Mouse (Mus musculus) spleen, adult 2 months (tissue): ENCODE measurements around the gene 9930111J21Rik2. TPM values are rescaled to one million over a fixed set of nuclear protein-coding genes. Genes with fewer than 3 reads are reported as not detected.
"Not testable (repeated sequence)": the region's sequence is repeated elsewhere in the genome, so short reads cannot be mapped to it uniquely, and the experiment has no call there.

Experiments used
- DNase-seq, 2 experiments: peaks; one replicate each; pipeline versions ENCODE4 v3.0.0 to v3.0.0-alpha.2; 2012 to 2021; ENCODE audit warnings: low spot score in 2 of 2, low read depth in 1 of 2
- H3K27ac ChIP-seq: fragments of 200-500 bp; 2 replicates; pipeline ENCODE4 v1.5.1; 2012; ENCODE audit warnings: low read length, inconsistent platforms; ENCODE audit not compliant: insufficient read depth
- H3K27me3 ChIP-seq: fragments of 200-500 bp; 2 replicates; pipeline ENCODE4 v1.6.1; 2012; ENCODE audit warnings: mild to moderate bottlenecking, moderate library complexity, low read length, inconsistent platforms; ENCODE audit not compliant: control insufficient read depth, insufficient read depth
- H3K36me3 ChIP-seq: fragments of 200-500 bp; 2 replicates; pipeline ENCODE4 v1.6.1; 2012; ENCODE audit warnings: mild to moderate bottlenecking, low read length, inconsistent platforms; ENCODE audit not compliant: control insufficient read depth, insufficient read depth
- H3K4me1 ChIP-seq: fragments of 200-500 bp; 2 replicates; pipeline ENCODE4 v1.6.1; 2011; ENCODE audit warnings: inconsistent platforms; ENCODE audit not compliant: control insufficient read depth, insufficient read depth, insufficient read length
- H3K4me3 ChIP-seq: fragments of 200-500 bp; 2 replicates; pipeline ENCODE4 v1.5.1; 2011; ENCODE audit warnings: mild to moderate bottlenecking, inconsistent platforms; ENCODE audit not compliant: insufficient read depth, insufficient read length; ENCODE audit errors: extremely low read depth
- CTCF ChIP-seq: fragments of 200-500 bp; IDR thresholded peaks from 2 replicates; pipeline ENCODE4 v1.5.1; 2011; ENCODE audit warnings: mild to moderate bottlenecking, inconsistent platforms; ENCODE audit not compliant: insufficient read depth, insufficient read length, insufficient replicate concordance; ENCODE audit errors: extremely low read depth
- POLR2A ChIP-seq: fragments of 200-500 bp; IDR thresholded peaks from 2 replicates; pipeline ENCODE4 v1.6.1; 2011; ENCODE audit warnings: low read depth, low read length, inconsistent platforms
- WGBS: fragments of 180-500 bp; shearing (Covaris S2); methylation state at CpG from one replicate; pipeline ENCODE4 v1.1.7; 2018; 5-methylcytosine and 5-hydroxymethylcytosine counted together
- polyA plus RNA-seq: library from polyadenylated mRNA; depleted of rRNA; stranded (reverse); fragments of >200 nt; gene quantifications from 2 replicates; pipeline ENCODE4 v1.2.3, GENCODE M21; 2012

Gene 9930111J21Rik2
- polyA plus RNA-seq, 1 experiment: 11.0 TPM

DNA sequence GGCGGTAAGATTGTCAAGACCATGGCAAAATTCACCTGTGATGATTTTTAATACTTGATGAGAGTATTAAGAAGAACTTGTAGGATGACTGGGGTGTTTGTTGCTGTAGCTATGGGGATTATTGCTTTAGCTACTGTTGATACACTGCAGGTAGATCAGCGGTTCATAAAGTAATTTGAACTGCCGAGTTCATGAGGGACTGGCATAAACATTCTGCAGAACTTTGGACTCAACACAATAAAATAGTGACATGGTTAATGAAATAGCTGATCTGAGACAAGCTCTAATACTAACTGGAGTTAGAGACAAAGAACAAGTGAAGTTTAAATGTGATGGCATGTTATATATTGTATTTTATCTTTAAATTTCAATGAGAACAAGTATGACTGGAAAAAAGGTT is 27.7 kb upstream of the 9930111J21Rik2 start:
- Histone ChIP-seq H3K4me1 (peaks cover 23% of the 10 kb centered on the region), H3K27me3 (no peaks in the 10 kb centered on the region), H3K36me3 (no peaks in the 10 kb centered on the region), H3K4me3 (no peak overlapping the region), H3K27ac (no peak overlapping the region)
- TF ChIP-seq POLR2A (no peak), CTCF (no peak)
- 88% methylated on average over 3 of the region's 3 CpGs for WGBS
- no peak for DNase-seq

GRCm38 (mm10) chr11:49077012-49077411 is 26.0 kb upstream of the 9930111J21Rik2 start:
- DNase-seq: no peak
- no peak overlapping the region for H3K4me3 ChIP-seq
- no peaks in the 10 kb centered on the region for H3K36me3 ChIP-seq
- WGBS: 45% methylated on average over 1 of the region's 1 CpGs
- TF ChIP-seq POLR2A: no peak
- TF ChIP-seq CTCF: no peak
- peaks cover 12% of the 10 kb centered on the region for H3K4me1 ChIP-seq
- no peaks in the 10 kb centered on the region for H3K27me3 ChIP-seq
- no peak overlapping the region for H3K27ac ChIP-seq

GRCm38 (mm10) chr11:49076001-49076757 is 25.1 kb upstream of the 9930111J21Rik2 start, which contains the start of gene Ifi47:
Ifi47 (plus strand) TSS chr11:49076587.
- H3K4me1 ChIP-seq, H3K4me3 ChIP-seq, DNase-seq, H3K36me3 ChIP-seq, H3K27me3 ChIP-seq: not testable (repeated sequence)
- peak within 1 kb of the TSS; percentile 39; the same call in 1 of the 2 replicates for H3K27ac ChIP-seq
- WGBS: 16% methylated on average over 6 of the region's 6 CpGs

GRCm38 (mm10) chr11:49068358-49068757 is 17.3 kb upstream of the 9930111J21Rik2 start:
- TF ChIP-seq CTCF: no peak
- no peak for TF ChIP-seq POLR2A
- Histone ChIP-seq H3K36me3 (no peaks in the 10 kb centered on the region), H3K4me3 (no peak overlapping the region), H3K4me1 (peaks cover 2% of the 10 kb centered on the region; the same call in 1 of the 2 replicates), H3K27ac (no peak overlapping the region), H3K27me3 (no peaks in the 10 kb centered on the region)
- no peak for DNase-seq
- WGBS: 78% methylated on average over 1 of the region's 1 CpGs

- H3K4me3 ChIP-seq: peak within 1 kb of the TSS; percentile 27; the same call in 1 of the 2 replicates
- H3K27ac ChIP-seq: peak within 1 kb of the TSS; percentile 77
- not testable (repeated sequence) for DNase-seq, H3K36me3 ChIP-seq, H3K27me3 ChIP-seq, H3K4me1 ChIP-seq
- 4% methylated on average over 5 of the region's 5 CpGs for WGBS
These were observed 12.8 kb upstream of the 9930111J21Rik2 start, which contains the start of gene Tgtp2 for GRCm38 (mm10) chr11:49063713-49064469. Tgtp2 (minus strand) TSS chr11:49064206.

- not testable (repeated sequence) for DNase-seq
- WGBS: 14% methylated on average over 2 of the region's 2 CpGs
These were observed 10.8 kb upstream of the 9930111J21Rik2 start for GRCm38 (mm10) chr11:49061865-49062264.

GRCm38 (mm10) chr11:49060061-49060460 is 9.0 kb upstream of the 9930111J21Rik2 start:
- WGBS: 22% methylated on average over 2 of the region's 3 CpGs
- not testable (repeated sequence) for H3K27me3 ChIP-seq, H3K36me3 ChIP-seq, H3K4me3 ChIP-seq, H3K27ac ChIP-seq, DNase-seq, H3K4me1 ChIP-seq

More at GRCm38 (mm10) chr11:49061865-49062264, 10.8 kb upstream of the 9930111J21Rik2 start:
- peak overlapping the region; percentile 23 for H3K4me3 ChIP-seq
- peak overlapping the region; percentile 73 for H3K27ac ChIP-seq
- not testable (repeated sequence) for H3K4me1 ChIP-seq, H3K36me3 ChIP-seq, H3K27me3 ChIP-seq

GRCm38 (mm10) chr11:49051894-49052293 is 852 bp upstream of the 9930111J21Rik2 start:
- not testable (repeated sequence) for H3K4me3 ChIP-seq, H3K4me1 ChIP-seq, H3K27me3 ChIP-seq, DNase-seq, H3K27ac ChIP-seq, H3K36me3 ChIP-seq
- WGBS: no CpG with 5 or more reads among the region's 5 CpGs

DNA sequence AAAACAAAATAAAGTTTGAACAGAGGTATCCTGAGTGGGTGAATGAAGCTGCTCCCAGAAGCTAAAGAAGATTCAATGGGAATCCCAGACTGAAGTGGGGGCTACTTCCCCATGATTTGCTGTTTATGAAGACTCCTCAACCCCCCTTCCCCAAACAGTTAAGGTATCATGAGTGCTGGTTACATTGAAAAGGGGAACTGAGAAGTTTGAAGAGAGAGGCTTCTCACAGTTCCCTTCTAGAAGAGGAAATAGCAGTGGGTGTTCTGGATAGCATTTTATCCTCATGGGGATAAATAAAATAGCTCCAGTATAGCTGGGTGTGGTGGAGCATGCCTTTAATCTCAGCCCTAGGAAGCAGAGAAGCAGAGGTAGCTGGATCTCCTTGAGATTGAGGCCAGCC is 978 bp downstream of the 9930111J21Rik2 start:
- not testable (repeated sequence) for H3K27ac ChIP-seq, DNase-seq, H3K4me3 ChIP-seq, H3K36me3 ChIP-seq, H3K4me1 ChIP-seq, H3K27me3 ChIP-seq

DNA sequence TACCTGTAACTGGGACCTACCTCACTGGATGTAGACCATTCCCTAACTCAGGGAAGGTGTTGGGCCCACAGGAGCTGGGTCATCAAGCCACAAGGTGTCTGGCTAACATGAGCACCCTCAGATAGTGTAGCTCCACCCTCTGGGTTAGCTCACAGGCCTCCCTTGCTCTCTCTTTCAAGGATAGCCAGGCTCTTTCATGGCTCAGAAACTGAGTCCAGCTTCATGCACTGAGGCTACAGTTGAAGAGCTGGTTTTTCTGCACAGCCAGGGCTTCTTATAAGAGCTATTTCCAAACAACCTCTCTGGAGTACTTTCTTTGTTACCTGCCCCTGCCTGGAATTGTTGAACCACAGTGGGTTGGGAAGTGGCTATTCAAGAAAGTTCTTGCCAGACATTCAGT is 39.0 kb downstream of the 9930111J21Rik2 start:
- not testable (repeated sequence) for H3K36me3 ChIP-seq, H3K4me3 ChIP-seq, H3K4me1 ChIP-seq, H3K27ac ChIP-seq, DNase-seq, H3K27me3 ChIP-seq
